Mouse (Mus musculus): ENCODE results near the gene Vmn1r91. TPM values are rescaled to one million over a fixed set of nuclear protein-coding genes. Genes with fewer than 3 reads are reported as not detected.
"Not testable (repeated sequence)": the region's sequence is repeated elsewhere in the genome, so short reads cannot be mapped to it uniquely, and the experiment has no call there.

Gene Vmn1r91
- polyA plus RNA-seq (2015; fragmentation: Nextera tagmentation; extraction: Ambion mirVana), result not detected in 2 replicates

DNA sequence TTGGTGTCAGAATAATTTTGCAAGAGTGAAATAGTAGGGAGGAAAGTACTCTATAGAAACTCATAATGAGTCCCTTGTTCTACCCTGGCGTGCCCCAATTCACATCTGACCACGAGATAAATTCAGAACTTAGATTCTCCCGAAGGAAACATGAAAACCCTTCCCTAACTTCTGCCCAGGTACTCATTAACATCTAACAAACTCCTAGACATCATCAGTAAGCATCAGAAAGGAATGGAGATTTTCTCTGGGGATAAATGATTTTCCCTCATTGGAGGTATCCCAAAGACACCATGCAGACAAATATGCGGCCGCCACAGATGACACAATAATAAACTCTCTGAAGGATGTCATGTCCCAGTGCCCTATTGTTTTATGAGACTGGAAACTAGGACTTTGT, at the start of gene Vmn1r91:
TSS of gene Vmn1r91 (plus strand) at position 301 of the 400 bp plus-strand sequence.
- not testable (repeated sequence) for H3K27ac ChIP-seq; H3K4me2 ChIP-seq; H3K4me3 ChIP-seq; H3K9me3 ChIP-seq (replicated peaks); ATAC-seq (replicated peaks; ENCODE audit: insufficient number of reproducible peaks, insufficient read depth, low FRiP score, low read depth); H3K27me3 ChIP-seq; H3K36me3 ChIP-seq; H3K9ac ChIP-seq; H3K4me1 ChIP-seq (replicated peaks)
- 72% methylated on average over 5 of the region's 5 CpGs for WGBS

GRCm38 (mm10) chr7:20064100-20064499, 35.4 kb upstream of the Vmn1r91 start:
- H3K36me3 ChIP-seq; H3K27me3 ChIP-seq; H3K4me1 ChIP-seq (replicated peaks); H3K4me2 ChIP-seq; H3K4me3 ChIP-seq; ATAC-seq (replicated peaks; ENCODE audit: insufficient number of reproducible peaks, insufficient read depth, low FRiP score, low read depth); H3K9ac ChIP-seq; H3K27ac ChIP-seq; H3K9me3 ChIP-seq (replicated peaks): not testable (repeated sequence)
- WGBS, result 63% methylated on average over 4 of the region's 4 CpGs

DNA sequence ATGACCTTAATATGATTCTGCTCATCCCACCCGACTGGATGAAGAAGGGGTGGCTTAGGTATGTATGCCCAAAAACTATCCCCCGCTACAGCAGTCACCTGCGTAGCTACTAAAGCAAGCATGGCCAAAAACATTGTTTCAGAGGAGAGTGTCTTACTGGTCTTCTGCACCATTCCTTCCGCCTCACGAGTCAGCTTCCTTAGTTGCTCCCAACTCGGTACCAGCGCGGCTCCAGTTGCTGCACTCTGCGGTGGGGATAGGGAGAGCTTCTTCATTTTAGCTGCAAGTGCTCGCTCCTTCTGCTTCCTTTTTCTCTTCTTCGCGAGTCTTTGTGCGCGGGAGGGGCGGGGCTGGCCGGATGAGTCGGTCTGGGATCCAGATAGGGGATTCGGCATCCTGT, 21.4 kb upstream of the Vmn1r91 start:
- not testable (repeated sequence) for H3K27me3 ChIP-seq; H3K9ac ChIP-seq; H3K9me3 ChIP-seq (replicated peaks); H3K4me2 ChIP-seq; H3K4me1 ChIP-seq (replicated peaks); H3K4me3 ChIP-seq; H3K27ac ChIP-seq; H3K36me3 ChIP-seq; ATAC-seq (replicated peaks; ENCODE audit: insufficient number of reproducible peaks, insufficient read depth, low FRiP score, low read depth)
- WGBS, result 64% methylated on average over 18 of the region's 18 CpGs

GRCm38 (mm10) chr7:20122479-20122878, 23.0 kb downstream of the Vmn1r91 start, which contains the start of gene Gm16442:
Gene Gm16442, minus strand, starts transcription at chr7:20122579.
- not testable (repeated sequence) for H3K9ac ChIP-seq; H3K4me2 ChIP-seq; H3K4me1 ChIP-seq (replicated peaks); H3K4me3 ChIP-seq; H3K27ac ChIP-seq; H3K27me3 ChIP-seq; H3K9me3 ChIP-seq (replicated peaks); ATAC-seq (replicated peaks; ENCODE audit: insufficient number of reproducible peaks, insufficient read depth, low FRiP score, low read depth); H3K36me3 ChIP-seq
- WGBS, result no CpG with 5 or more reads among the region's 2 CpGs

DNA sequence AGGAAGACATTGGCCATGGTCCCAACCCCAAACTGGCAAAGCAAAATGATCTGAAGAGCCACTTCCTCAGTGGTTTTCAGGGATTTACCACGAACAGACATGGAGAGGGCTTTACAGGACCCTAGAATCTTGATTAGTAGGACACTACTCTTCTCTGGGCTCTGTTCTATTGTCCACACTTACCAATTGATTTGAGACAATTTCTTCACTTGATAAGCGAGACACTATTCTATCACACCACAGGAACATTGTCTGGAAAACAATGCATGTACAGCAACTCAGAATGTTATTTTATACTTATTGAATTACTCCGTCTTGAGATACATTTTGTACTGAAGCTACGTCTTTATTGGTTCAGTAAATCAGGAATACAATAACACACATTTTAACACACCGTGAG, 39.5 kb downstream of the Vmn1r91 start, which contains the start of gene Vmn1r93:
TSS of gene Vmn1r93 (minus strand) at position 101 of the 400 bp plus-strand sequence.
- not testable (repeated sequence) for H3K4me2 ChIP-seq; H3K9me3 ChIP-seq (replicated peaks); H3K36me3 ChIP-seq; H3K4me1 ChIP-seq (replicated peaks); H3K27ac ChIP-seq; H3K9ac ChIP-seq; H3K4me3 ChIP-seq; ATAC-seq (replicated peaks; ENCODE audit: insufficient number of reproducible peaks, insufficient read depth, low FRiP score, low read depth); H3K27me3 ChIP-seq
- no CpG with 5 or more reads among the region's 5 CpGs for WGBS

Other genes starting within 250 kb of the Vmn1r91 start
- not detected in 2 replicates for gene Gm19345, start 247.7 kb upstream of the Vmn1r91 start, polyA plus RNA-seq (2015; fragmentation: Nextera tagmentation; extraction: Ambion mirVana)
- not detected in 2 replicates for gene Ceacam16, start 238.4 kb upstream of the Vmn1r91 start, polyA plus RNA-seq (2015; fragmentation: Nextera tagmentation; extraction: Ambion mirVana)
- gene Ceacam19, start 211.7 kb upstream of the Vmn1r91 start, polyA plus RNA-seq (2015; fragmentation: Nextera tagmentation; extraction: Ambion mirVana), result not detected in 2 replicates
- 15.2 and 16.1 TPM in 2 replicates for gene Pvr, start 178.5 kb upstream of the Vmn1r91 start, polyA plus RNA-seq (2015; fragmentation: Nextera tagmentation; extraction: Ambion mirVana)
- 1.5 and 1.7 TPM in 2 replicates for gene Igsf23, start 148.9 kb upstream of the Vmn1r91 start, polyA plus RNA-seq (2015; fragmentation: Nextera tagmentation; extraction: Ambion mirVana)
- not detected in 2 replicates for gene Ceacam20, start 134.3 kb upstream of the Vmn1r91 start, polyA plus RNA-seq (2015; fragmentation: Nextera tagmentation; extraction: Ambion mirVana)
- gene Nlrp9b, start 108.2 kb upstream of the Vmn1r91 start, polyA plus RNA-seq (2015; fragmentation: Nextera tagmentation; extraction: Ambion mirVana), result not detected in 2 replicates
- gene Gm16442, start 22.9 kb downstream of the Vmn1r91 start, polyA plus RNA-seq (2015; fragmentation: Nextera tagmentation; extraction: Ambion mirVana), result not detected in 2 replicates
- gene Vmn1r93, start 39.4 kb downstream of the Vmn1r91 start, polyA plus RNA-seq (2015; fragmentation: Nextera tagmentation; extraction: Ambion mirVana), result not detected in 2 replicates
- not detected in 2 replicates for gene Vmn1r94, start 68.7 kb downstream of the Vmn1r91 start, polyA plus RNA-seq (2015; fragmentation: Nextera tagmentation; extraction: Ambion mirVana)
- gene Vmn1r95, start 94.0 kb downstream of the Vmn1r91 start, polyA plus RNA-seq (2015; fragmentation: Nextera tagmentation; extraction: Ambion mirVana), result not detected in 2 replicates
- not detected in 2 replicates for gene Gm6164, start 105.9 kb downstream of the Vmn1r91 start, polyA plus RNA-seq (2015; fragmentation: Nextera tagmentation; extraction: Ambion mirVana)
- not detected in 2 replicates for gene Gm4498, start 134.1 kb downstream of the Vmn1r91 start, polyA plus RNA-seq (2015; fragmentation: Nextera tagmentation; extraction: Ambion mirVana)
- gene Gm5890, start 163.2 kb downstream of the Vmn1r91 start, polyA plus RNA-seq (2015; fragmentation: Nextera tagmentation; extraction: Ambion mirVana), result not detected in 2 replicates
- not detected in 2 replicates for gene Gm4133, start 234.4 kb downstream of the Vmn1r91 start, polyA plus RNA-seq (2015; fragmentation: Nextera tagmentation; extraction: Ambion mirVana)